Mouse (Mus musculus) stomach, embryonic 14.5 days (tissue): ENCODE data around the gene Olfr466. TPM values are rescaled to one million over a fixed set of nuclear protein-coding genes. Genes with fewer than 3 reads are reported as not detected.

ENCODE experiments used
- ATAC-seq: fragments of 200-750 bp; cut with Nextera tagmentation; 2 replicates; pipeline ENCODE4 v1.8.0; 2017; ENCODE audit warnings: low read depth, moderate TSS enrichment; ENCODE audit not compliant: insufficient number of reproducible peaks, insufficient read depth, low FRiP score
- H3K27ac ChIP-seq: fragments of 300-500 bp; sonication (generic); 2 replicates; pipeline ENCODE4 v1.5.1; 2014; ENCODE audit warnings: mild to moderate bottlenecking, low read length, moderate library complexity, mixed read lengths
- H3K27me3 ChIP-seq: fragments of 300-500 bp; sonication (generic); 2 replicates; pipeline ENCODE4 v1.6.1; 2014; ENCODE audit warnings: low read length, control low read depth, mixed read lengths; ENCODE audit not compliant: control insufficient read depth, insufficient read depth
- H3K36me3 ChIP-seq: fragments of 300-500 bp; sonication (generic); 2 replicates; pipeline ENCODE4 v1.6.1; 2014; ENCODE audit warnings: mild to moderate bottlenecking, control low read depth, low read length, moderate library complexity, mixed read lengths; ENCODE audit not compliant: control insufficient read depth, insufficient read depth
- H3K4me1 ChIP-seq: fragments of 300-500 bp; sonication (generic); 2 replicates; pipeline ENCODE4 v1.6.1; 2014; ENCODE audit warnings: low read length, control low read depth, mixed read lengths; ENCODE audit not compliant: control insufficient read depth, insufficient read depth
- H3K4me2 ChIP-seq: fragments of 300-500 bp; sonication (generic); replicated peaks from 2 replicates; pipeline ENCODE4 v1.6.1; 2014; ENCODE audit warnings: low read depth, low read length, control low read depth
- H3K4me3 ChIP-seq: fragments of 300-500 bp; sonication (generic); 2 replicates; pipeline ENCODE4 v1.5.1; 2014; ENCODE audit warnings: low read depth, low read length, control low read depth
- H3K9ac ChIP-seq: fragments of 300-500 bp; sonication (generic); replicated peaks from 2 replicates; pipeline ENCODE4 v1.6.1; 2014; ENCODE audit warnings: low read depth, mild to moderate bottlenecking, control low read depth, low read length, moderate library complexity, mixed read lengths
- H3K9me3 ChIP-seq: fragments of 300-500 bp; sonication (generic); 2 replicates; pipeline ENCODE4 v1.6.1; 2016; ENCODE audit warnings: low read depth, low read length, control low read depth; ENCODE audit not compliant: control insufficient read depth
- WGBS: fragments of 180-500 bp; shearing (Covaris S2); extraction: QIAGEN DNeasy Blood & Tissue Kit; methylation state at CpG from one replicate; pipeline ENCODE4 v1.1.7; 2014; 5-methylcytosine and 5-hydroxymethylcytosine counted together
- polyA plus RNA-seq: library from polyadenylated mRNA; unstranded; fragments of >200 nt; fragmentation: Nextera tagmentation; extraction: Ambion mirVana; gene quantifications from 2 replicates; pipeline ENCODE4 v1.2.1, GENCODE M21; 2014

Gene Olfr466
- polyA plus RNA-seq, 1 experiment from 2014 or later, result not detected

- Histone ChIP-seq H3K4me3 (no peak overlapping the region), H3K36me3 (no peaks in the 10 kb centered on the region), H3K4me1 (no peaks in the 10 kb centered on the region), H3K4me2 (no peak overlapping the region), H3K27me3 (no peaks in the 10 kb centered on the region), H3K9me3 (no peaks in the 10 kb centered on the region), H3K27ac (no peak overlapping the region), H3K9ac (no peak overlapping the region)
- ATAC-seq, result no peak
- WGBS, result 66% methylated on average over 3 of the region's 3 CpGs
These were observed 22.8 kb upstream of the Olfr466 start for GRCm38 (mm10) chr13:65127063-65127847.

- Histone ChIP-seq H3K27me3 (no peaks in the 10 kb centered on the region), H3K36me3 (no peaks in the 10 kb centered on the region), H3K4me1 (no peaks in the 10 kb centered on the region), H3K4me2 (no peak within 1 kb of the TSS), H3K9ac (no peak within 1 kb of the TSS), H3K9me3 (no peaks in the 10 kb centered on the region), H3K4me3 (no peak within 1 kb of the TSS), H3K27ac (no peak within 1 kb of the TSS)
- no peak for ATAC-seq
- WGBS, result 86% methylated on average over 4 of the region's 4 CpGs
These were observed 12.3 kb upstream of the Olfr466 start, which contains the start of gene Olfr465-ps1 for GRCm38 (mm10) chr13:65137789-65138188. Olfr465-ps1 (plus strand) TSS chr13:65138089.

- 83% methylated on average over 3 of the region's 3 CpGs for WGBS
- H3K27ac ChIP-seq, result no peak overlapping the region
- no peaks in the 10 kb centered on the region for H3K36me3 ChIP-seq
- H3K4me3 ChIP-seq, result no peak overlapping the region
- no peaks in the 10 kb centered on the region for H3K4me1 ChIP-seq
- no peak for ATAC-seq
- H3K27me3 ChIP-seq, result no peaks in the 10 kb centered on the region
- H3K9ac ChIP-seq, result no peak overlapping the region
- H3K4me2 ChIP-seq, result no peak overlapping the region
- H3K9me3 ChIP-seq, result no peaks in the 10 kb centered on the region
These were observed 24.1 kb downstream of the Olfr466 start for GRCm38 (mm10) chr13:65174102-65174501.

DNA sequence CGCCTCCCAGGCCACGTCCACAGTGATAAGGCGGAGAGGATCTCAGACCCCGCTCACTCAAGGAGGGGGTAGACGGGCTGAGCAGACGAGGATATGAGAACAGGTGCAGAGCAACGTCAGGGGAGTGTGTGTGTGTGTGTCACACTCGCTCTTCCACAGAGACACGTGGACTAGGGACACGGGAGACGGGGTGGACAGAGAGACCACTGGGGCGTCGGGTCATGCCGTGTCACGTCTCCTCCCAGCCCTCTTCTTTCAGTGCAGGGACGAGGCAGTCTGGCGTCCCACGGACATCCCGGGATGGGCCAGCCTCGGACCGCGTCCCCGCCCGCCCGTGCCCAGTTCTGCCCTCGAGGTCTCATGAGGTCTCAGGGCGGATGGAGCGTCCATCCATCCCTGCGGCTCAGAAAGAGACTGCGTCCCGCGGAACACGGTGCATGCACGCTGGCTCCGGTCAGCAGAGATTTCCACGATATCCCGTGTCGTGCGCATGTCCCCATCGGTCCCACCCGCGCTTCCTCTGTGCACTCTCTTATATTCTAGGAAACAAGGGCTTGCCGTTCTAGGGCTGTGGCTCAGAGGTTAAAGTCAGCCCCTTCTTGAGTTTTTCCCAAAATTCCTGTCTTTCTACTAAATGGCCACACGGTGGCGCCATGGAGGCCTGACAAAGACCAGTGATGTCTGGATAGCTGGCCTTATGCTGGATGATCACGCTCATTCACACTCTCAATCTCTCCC, 25.9 kb downstream of the Olfr466 start:
- peak; percentile 61; the same call in 1 of the 2 replicates for ATAC-seq
- Histone ChIP-seq H3K27me3 (no peaks in the 10 kb centered on the region), H3K36me3 (no peaks in the 10 kb centered on the region), H3K4me3 (peak overlapping the region; percentile 6; the same call in 1 of the 2 replicates), H3K9me3 (no peaks in the 10 kb centered on the region), H3K9ac (no peak overlapping the region), H3K27ac (no peak overlapping the region), H3K4me1 (no peaks in the 10 kb centered on the region), H3K4me2 (peak overlapping the region; percentile 41)
- WGBS, result 22% methylated on average over 46 of the region's 46 CpGs

DNA sequence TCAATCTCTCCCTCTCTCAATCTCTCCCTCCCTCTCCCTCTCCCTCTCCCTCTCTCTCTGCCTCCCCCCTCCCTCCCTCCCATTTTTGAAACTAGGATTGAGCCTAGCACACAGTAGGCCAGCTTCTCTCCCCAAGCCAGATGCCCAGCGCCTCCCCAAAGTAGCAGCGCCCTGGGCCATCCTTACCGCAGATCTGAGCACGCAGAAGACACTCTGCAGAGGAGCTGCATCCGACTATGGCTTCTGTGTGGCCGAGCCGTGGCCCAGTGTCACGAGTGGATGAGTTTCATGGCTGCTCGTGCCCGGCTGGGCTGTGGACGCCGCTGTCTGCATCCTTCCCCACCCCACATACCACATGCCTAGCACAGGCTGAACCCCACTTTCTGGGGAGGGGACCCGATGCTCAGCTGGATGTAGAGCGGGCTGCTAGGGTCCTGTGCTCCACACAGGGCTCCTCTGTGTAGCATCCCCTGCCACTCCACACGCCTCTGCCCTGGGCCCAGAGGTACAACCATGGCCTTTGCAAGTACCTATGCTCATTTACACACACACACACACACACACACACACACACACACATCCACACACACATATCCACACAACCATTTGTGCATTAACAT, 26.5 kb downstream of the Olfr466 start:
- no peak overlapping the region for H3K27ac ChIP-seq
- no peaks in the 10 kb centered on the region for H3K9me3 ChIP-seq
- H3K4me1 ChIP-seq, result no peaks in the 10 kb centered on the region
- H3K9ac ChIP-seq, result no peak overlapping the region
- no peaks in the 10 kb centered on the region for H3K36me3 ChIP-seq
- H3K4me2 ChIP-seq, result no peak overlapping the region
- H3K27me3 ChIP-seq, result no peaks in the 10 kb centered on the region
- ATAC-seq, result no peak
- H3K4me3 ChIP-seq, result no peak overlapping the region
- WGBS, result 46% methylated on average over 15 of the region's 15 CpGs

DNA sequence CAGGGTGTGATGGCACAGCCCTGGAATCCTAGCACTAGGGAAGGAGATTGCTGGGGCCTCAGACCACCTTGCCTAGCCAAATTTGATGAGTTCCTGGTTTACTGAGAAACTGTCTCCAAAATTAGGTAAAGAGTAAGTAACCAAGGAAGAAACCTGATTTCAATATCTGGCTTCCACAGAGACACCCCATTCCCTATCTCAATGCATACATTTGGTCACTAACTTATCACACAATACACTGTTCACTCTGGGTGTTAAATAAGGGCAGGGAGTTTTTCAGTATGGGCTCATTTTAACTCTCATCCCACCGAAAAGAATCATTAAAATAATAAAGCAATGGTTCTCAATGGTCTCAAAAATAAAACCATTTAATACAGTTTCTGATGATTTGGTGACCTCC, 50.6 kb downstream of the Olfr466 start:
- Histone ChIP-seq H3K9me3 (no peaks in the 10 kb centered on the region), H3K4me1 (no peaks in the 10 kb centered on the region), H3K4me2 (no peak overlapping the region), H3K36me3 (no peaks in the 10 kb centered on the region), H3K27me3 (no peaks in the 10 kb centered on the region), H3K4me3 (no peak overlapping the region), H3K9ac (no peak overlapping the region), H3K27ac (no peak overlapping the region)
- WGBS, result 79% methylated on average over 1 of the region's 1 CpGs
- no peak for ATAC-seq

Other genes with a start within 250 kb of the Olfr466 start
- gene Cntnap3, start 246.3 kb upstream of the Olfr466 start, polyA plus RNA-seq, result 0.62 and 0.95 TPM in 2 replicates
- gene Spata31, start 232.8 kb upstream of the Olfr466 start, polyA plus RNA-seq, result not detected in 2 replicates
- gene Spata31d1c, start 117.2 kb upstream of the Olfr466 start, polyA plus RNA-seq, result not detected in 2 replicates
- not detected in 2 replicates for gene Prss47, start 97.5 kb upstream of the Olfr466 start, polyA plus RNA-seq
- 56.2 and 62.3 TPM in 2 replicates for gene Mfsd14b, start 37.3 kb upstream of the Olfr466 start, polyA plus RNA-seq
- not detected in 2 replicates for gene Olfr465-ps1, start 12.2 kb upstream of the Olfr466 start, polyA plus RNA-seq
- not detected in 2 replicates for gene Nlrp4f, start 55.7 kb downstream of the Olfr466 start, polyA plus RNA-seq
- gene Gm10775, start 109.3 kb downstream of the Olfr466 start, polyA plus RNA-seq, result not detected in 2 replicates
- gene Zfp369, start 128.6 kb downstream of the Olfr466 start, polyA plus RNA-seq, result 22.0 and 23.3 TPM in 2 replicates